Mouse (Mus musculus) myocyte (in vitro differentiated cells): Measurements from ENCODE around the gene Cs. TPM values are rescaled to one million over a fixed set of nuclear protein-coding genes. Genes with fewer than 3 reads are reported as not detected.

ENCODE experiments used
- H3K27me3 ChIP-seq: one replicate; pipeline ENCODE4 v1.6.1; 2011; ENCODE audit not compliant: control insufficient read depth, insufficient read depth, insufficient read length
- H3K36me3 ChIP-seq: one replicate; pipeline ENCODE4 v1.6.1; 2011; ENCODE audit not compliant: control insufficient read depth, insufficient read depth
- H3K4me2 ChIP-seq: one replicate; pipeline ENCODE4 v1.6.1; 2011; ENCODE audit warnings: low read depth, control low read depth
- H3K4me3 ChIP-seq: one replicate; pipeline ENCODE4 v1.5.1; 2011; ENCODE audit warnings: mild to moderate bottlenecking, control low read depth, moderate library complexity
- H3K79me2 ChIP-seq: one replicate; pipeline ENCODE4 v1.6.1; 2011; ENCODE audit not compliant: control insufficient read depth, insufficient read depth
- H3ac ChIP-seq: one replicate; pipeline ENCODE4 v1.6.1; 2011; ENCODE audit not compliant: control insufficient read depth, insufficient read length
- CEBPB ChIP-seq: IDR thresholded peaks from 2 replicates; pipeline ENCODE4 v1.6.1; 2011; ENCODE audit warnings: mild to moderate bottlenecking, moderate library complexity; ENCODE audit not compliant: poor library complexity, insufficient read depth, severe bottlenecking
- E2F4 ChIP-seq: IDR thresholded peaks from one replicate; pipeline ENCODE4 v1.6.1; 2011; ENCODE audit warnings: mild to moderate bottlenecking, control low read depth, moderate library complexity; ENCODE audit not compliant: insufficient read depth
- MAX ChIP-seq: IDR thresholded peaks from one replicate; pipeline ENCODE4 v1.6.1; 2011; ENCODE audit warnings: low read depth, mild to moderate bottlenecking, control low read depth
- MYOD1 ChIP-seq, 3 experiments: IDR thresholded peaks; one replicate each; pipeline ENCODE4 v1.6.1; 2011; ENCODE audit warnings: control low read depth in 2 of 3, low read depth in 2 of 3, mild to moderate bottlenecking in 2 of 3, moderate library complexity in 1 of 3; ENCODE audit not compliant: insufficient read length in 2 of 3, control insufficient read depth in 1 of 3
- MYOG ChIP-seq, 3 experiments: IDR thresholded peaks; one replicate each; pipeline ENCODE4 v1.6.1; 2011; ENCODE audit warnings: control low read depth in 2 of 3, low read depth in 2 of 3, mild to moderate bottlenecking in 2 of 3; ENCODE audit not compliant: insufficient read length in 2 of 3, control insufficient read depth in 1 of 3, insufficient read depth in 1 of 3
- POLR2A ChIP-seq: IDR thresholded peaks from one replicate; pipeline ENCODE4 v1.6.1; 2011; ENCODE audit warnings: low read depth, mild to moderate bottlenecking, control low read depth, moderate library complexity; ENCODE audit not compliant: insufficient read length
- POLR2AphosphoS2 ChIP-seq: IDR thresholded peaks from one replicate; pipeline ENCODE4 v1.6.1; 2011; ENCODE audit warnings: low read depth, control low read depth; ENCODE audit not compliant: insufficient read length
- REST ChIP-seq: IDR thresholded peaks from one replicate; pipeline ENCODE4 v1.6.1; 2011; ENCODE audit warnings: mild to moderate bottlenecking, control low read depth, moderate library complexity; ENCODE audit not compliant: insufficient read depth, insufficient read length
- SRF ChIP-seq: IDR thresholded peaks from one replicate; pipeline ENCODE4 v1.6.1; 2011; ENCODE audit warnings: low read depth; ENCODE audit not compliant: control insufficient read depth, insufficient read length
- TCF12 ChIP-seq: IDR thresholded peaks from one replicate; pipeline ENCODE4 v1.6.1; 2011; ENCODE audit warnings: mild to moderate bottlenecking, control low read depth; ENCODE audit not compliant: poor library complexity, insufficient read depth, severe bottlenecking
- TCF3 ChIP-seq: IDR thresholded peaks from one replicate; pipeline ENCODE4 v1.6.1; 2011; ENCODE audit warnings: low read depth, control low read depth; ENCODE audit not compliant: insufficient read length
- USF1 ChIP-seq: IDR thresholded peaks from one replicate; pipeline ENCODE4 v1.6.1; 2011; ENCODE audit warnings: low read depth, mild to moderate bottlenecking, control low read depth, moderate library complexity
- polyA plus RNA-seq: library from polyadenylated mRNA; unstranded; fragments of >200 nt; fragmentation: generic; extraction: Trizol; gene quantifications from one replicate; pipeline ENCODE4 v1.2.1, GENCODE M21; 2012; ENCODE audit warnings: missing spikeins

Gene Cs
- polyA plus RNA-seq, 1 experiment = 253 TPM

DNA sequence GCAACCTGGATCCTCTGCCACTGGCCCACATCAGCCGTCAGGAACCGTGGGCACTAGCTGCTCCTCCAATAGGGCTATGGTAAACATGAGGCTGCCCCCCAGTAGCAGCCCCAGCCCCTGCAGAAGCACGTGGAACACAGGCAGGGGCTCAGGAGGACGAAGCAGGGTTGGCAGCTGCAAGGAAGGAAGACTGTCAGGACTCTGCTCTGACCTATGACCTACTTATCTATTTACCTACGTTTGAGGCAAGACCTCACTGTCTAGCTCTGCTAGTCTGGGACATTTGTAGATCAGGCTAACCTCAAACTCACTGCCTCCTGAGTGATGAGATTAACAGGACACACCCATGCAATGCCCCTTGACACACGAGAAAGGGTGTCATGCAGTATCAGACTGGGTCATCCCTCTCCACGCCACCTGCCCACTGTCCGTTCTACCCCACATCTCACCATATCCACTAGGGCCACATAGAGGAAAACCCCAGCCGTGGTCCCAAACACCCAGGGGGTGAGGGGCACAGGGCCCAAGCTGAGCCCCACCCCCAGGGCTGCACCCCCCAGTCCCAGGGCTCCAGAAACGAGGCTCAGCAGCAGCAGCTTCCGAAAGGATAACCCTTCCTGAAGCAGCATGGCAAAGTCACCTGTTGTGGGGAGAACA, 58.6 kb downstream of the Cs start:
- no peaks in the 10 kb centered on the region for H3K27me3 ChIP-seq
- H3K36me3 ChIP-seq = peaks cover 4% of the 10 kb centered on the region
- H3ac ChIP-seq = no peak overlapping the region
- H3K4me2 ChIP-seq = no peak overlapping the region
- H3K4me3 ChIP-seq = no peak overlapping the region
- no peaks in the 10 kb centered on the region for H3K79me2 ChIP-seq
- TF ChIP-seq POLR2AphosphoS2 (no peak), E2F4 (no peak), POLR2A (no peak), CEBPB (no peak), MAX (no peak), TCF3 (no peak), MYOG (IDR thresholded peaks at IDR 0.05; ENCODE audit: control insufficient read depth in 1 of 3, insufficient read depth in 1 of 3, insufficient read length in 2 of 3, low read depth in 2 of 3) (no peak), REST (no peak), SRF (no peak), TCF12 (no peak), MYOD1 (IDR thresholded peaks at IDR 0.05; ENCODE audit: control insufficient read depth in 1 of 3, insufficient read length in 2 of 3, low read depth in 2 of 3) (no peak), USF1 (no peak)

- TF ChIP-seq SRF (no peak), USF1 (no peak), POLR2A (no peak), MYOG (IDR thresholded peaks at IDR 0.05; ENCODE audit: control insufficient read depth in 1 of 3, insufficient read depth in 1 of 3, insufficient read length in 2 of 3, low read depth in 2 of 3) (no peak), E2F4 (no peak), CEBPB (no peak), TCF3 (no peak), POLR2AphosphoS2 (peak; percentile 67)
- H3K36me3 ChIP-seq = peaks cover 4% of the 10 kb centered on the region
- no peak overlapping the region for H3K4me2 ChIP-seq
These were observed 59.3 kb downstream of the Cs start for GRCm38 (mm10) chr10:128396716-128397264.

DNA sequence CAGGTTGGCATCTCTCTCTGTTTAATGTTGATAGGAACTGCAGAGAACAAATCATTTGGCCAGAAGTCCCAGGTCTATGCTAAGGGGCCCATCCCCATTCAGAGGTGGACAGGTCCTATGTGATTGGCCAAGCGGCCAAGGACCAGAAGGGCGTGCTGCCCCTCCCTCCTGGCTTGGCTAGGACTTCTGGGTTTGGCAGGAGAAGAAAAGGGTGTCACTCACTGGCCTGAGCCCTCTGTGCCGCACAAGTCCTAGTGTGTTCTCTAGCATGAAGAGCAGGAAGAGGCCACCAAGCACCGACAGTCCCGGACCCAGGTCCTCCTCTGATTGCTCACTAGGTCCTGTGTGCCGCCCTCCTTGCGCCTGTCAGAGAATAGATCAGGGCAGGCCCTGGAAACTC, 59.9 kb downstream of the Cs start:
- Histone ChIP-seq H3K27me3 (no peaks in the 10 kb centered on the region), H3ac (no peak overlapping the region), H3K4me2 (no peak overlapping the region), H3K4me3 (no peak overlapping the region), H3K79me2 (no peaks in the 10 kb centered on the region), H3K36me3 (no peaks in the 10 kb centered on the region)
- TF ChIP-seq POLR2A (no peak), TCF3 (no peak)

More at GRCm38 (mm10) chr10:128396716-128397264, 59.3 kb downstream of the Cs start:
- Histone ChIP-seq H3K27me3 (no peaks in the 10 kb centered on the region), H3K4me3 (no peak overlapping the region), H3ac (no peak overlapping the region), H3K79me2 (no peaks in the 10 kb centered on the region)

- Histone ChIP-seq H3K4me2 (no peak overlapping the region), H3K79me2 (no peaks in the 10 kb centered on the region), H3K27me3 (no peaks in the 10 kb centered on the region), H3K36me3 (no peaks in the 10 kb centered on the region), H3ac (no peak overlapping the region), H3K4me3 (no peak overlapping the region)
- TF ChIP-seq USF1 (no peak), MAX (no peak), CEBPB (no peak), TCF3 (no peak), SRF (no peak), REST (no peak), POLR2A (no peak), TCF12 (no peak), POLR2AphosphoS2 (no peak), MYOD1 (IDR thresholded peaks at IDR 0.05; ENCODE audit: control insufficient read depth in 1 of 3, insufficient read length in 2 of 3, low read depth in 2 of 3) (no peak), E2F4 (no peak), MYOG (IDR thresholded peaks at IDR 0.05; ENCODE audit: control insufficient read depth in 1 of 3, insufficient read depth in 1 of 3, insufficient read length in 2 of 3, low read depth in 2 of 3) (no peak)
These were observed 62.8 kb downstream of the Cs start for GRCm38 (mm10) chr10:128400338-128400737.

DNA sequence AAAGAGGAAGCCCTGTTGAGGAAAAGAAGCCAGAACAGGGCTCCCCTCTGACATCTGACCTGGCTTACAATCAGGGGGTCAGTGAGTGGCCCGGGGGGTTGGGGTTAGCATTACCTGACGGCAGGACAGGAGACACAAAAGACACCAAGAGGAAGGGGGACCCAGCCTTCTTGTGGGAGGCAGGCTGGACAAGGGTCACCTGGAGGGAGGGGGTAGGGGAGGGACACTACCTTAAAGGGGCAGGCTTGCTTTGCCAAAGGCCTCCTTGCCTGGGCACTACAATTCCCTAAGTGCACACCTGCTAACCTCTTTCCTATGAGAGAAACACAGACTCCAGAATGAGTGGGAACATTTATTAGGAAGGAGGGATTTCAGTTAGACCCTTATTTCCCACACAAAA, 63.5 kb downstream of the Cs start, which contains the start of gene Slc39a5:
Gene Slc39a5, minus strand, starts transcription at position 174 of the 400 bp plus-strand sequence.
- Histone ChIP-seq H3K36me3 (no peaks in the 10 kb centered on the region), H3K27me3 (no peaks in the 10 kb centered on the region), H3ac (no peak within 1 kb of the TSS), H3K79me2 (no peaks in the 10 kb centered on the region), H3K4me2 (no peak within 1 kb of the TSS), H3K4me3 (no peak within 1 kb of the TSS)
- no peak for TF ChIP-seq CEBPB
- TF ChIP-seq MYOD1 (IDR thresholded peaks at IDR 0.05; ENCODE audit: control insufficient read depth in 1 of 3, insufficient read length in 2 of 3, low read depth in 2 of 3) = no peak
- TF ChIP-seq TCF3 = no peak
- no peak for TF ChIP-seq SRF
- no peak for TF ChIP-seq TCF12
- TF ChIP-seq MYOG (IDR thresholded peaks at IDR 0.05; ENCODE audit: control insufficient read depth in 1 of 3, insufficient read depth in 1 of 3, insufficient read length in 2 of 3, low read depth in 2 of 3) = no peak
- no peak for TF ChIP-seq MAX
- no peak for TF ChIP-seq REST
- no peak for TF ChIP-seq POLR2AphosphoS2
- no peak for TF ChIP-seq POLR2A
- TF ChIP-seq USF1 = no peak
- TF ChIP-seq E2F4 = no peak
